Mouse (Mus musculus) small intestine, adult 2 months (tissue): ENCODE results near the gene Pgbd5.

ENCODE experiments used
- CTCF ChIP-seq: fragments of 200-500 bp; IDR thresholded peaks from 2 replicates; pipeline ENCODE4 v1.5.1; 2012; ENCODE audit warnings: low read depth, mild to moderate bottlenecking, control low read depth, inconsistent platforms, low read length, moderate library complexity, mixed read lengths; ENCODE audit not compliant: insufficient replicate concordance, insufficient read length; ENCODE audit errors: extremely low read depth
- POLR2A ChIP-seq: fragments of 200-500 bp; IDR thresholded peaks from 2 replicates; pipeline ENCODE4 v1.6.1; 2012; ENCODE audit warnings: low read depth, mild to moderate bottlenecking, control low read depth, inconsistent platforms, low read length, moderate library complexity

- TF ChIP-seq POLR2A (no peak), CTCF (no peak)
These were observed 63.7 kb downstream of the Pgbd5 start for GRCm38 (mm10) chr8:124375727-124376126.
